Mouse (Mus musculus) ES-Bruce4 (cell line): ENCODE results near the gene Nhp2.

Experiments used
- CTCF ChIP-seq: IDR thresholded peaks from one replicate; pipeline ENCODE4 v1.8.1; 2011; ENCODE audit warnings: low read depth, low read length
- POLR2A ChIP-seq: IDR thresholded peaks from one replicate; pipeline ENCODE4 v1.8.1; 2011; ENCODE audit warnings: low read length; ENCODE audit not compliant: insufficient read depth

GRCm38 (mm10) chr11:51615129-51615528, 4.4 kb upstream of the Nhp2 start:
- TF ChIP-seq CTCF (no peak), POLR2A (no peak)
